Mouse (Mus musculus): ENCODE measurements around the gene Ube2c. TPM values are rescaled to one million over a fixed set of nuclear protein-coding genes. Genes with fewer than 3 reads are reported as not detected.
"Not testable (repeated sequence)": the region's sequence is repeated elsewhere in the genome, so short reads cannot be mapped to it uniquely, and the experiment has no call there.

Gene Ube2c
- total RNA-seq, 2 experiments from 2014 or later = 28.1 to 33.7 TPM

DNA sequence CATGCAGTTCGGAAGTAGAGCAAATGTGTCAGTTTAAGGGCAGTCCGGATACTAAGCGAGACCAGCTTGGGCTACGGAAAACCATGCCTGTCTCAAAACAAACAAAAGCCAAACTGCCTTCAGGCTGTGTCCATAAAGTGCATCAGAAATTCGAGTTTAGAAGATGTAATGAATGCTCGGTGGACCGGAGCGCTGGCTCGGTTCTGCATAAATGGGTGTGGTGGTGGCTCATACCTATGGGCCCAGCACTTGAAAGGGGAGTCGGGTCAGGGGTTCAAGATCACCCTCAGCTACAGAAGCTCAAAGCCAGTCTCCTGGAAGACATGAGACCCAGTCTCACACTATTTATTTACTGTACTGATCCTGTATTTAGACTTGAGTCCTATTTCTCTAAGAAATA is 18.1 kb downstream of the Ube2c start:
- no peak for DNase-seq

DNA sequence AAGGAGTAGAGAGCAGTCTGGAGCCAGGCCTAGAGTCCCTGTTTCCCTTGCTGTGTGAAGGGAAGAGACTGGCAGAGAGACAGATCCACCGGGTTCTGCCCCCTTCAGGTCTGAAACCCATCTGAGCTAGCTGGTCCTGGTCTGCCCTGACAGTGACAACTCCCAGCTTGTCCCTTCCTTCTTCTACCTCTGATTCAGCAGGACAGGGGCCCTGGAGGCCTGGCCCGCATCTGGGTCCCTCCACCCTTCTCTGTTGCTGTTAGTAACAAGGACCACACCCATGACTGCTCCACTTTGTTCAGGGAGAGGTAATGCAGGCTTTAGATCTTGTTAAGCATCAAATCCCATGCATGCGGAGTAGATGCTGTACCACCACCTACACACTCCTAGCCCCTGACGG is 18.7 kb downstream of the Ube2c start:
- DNase-seq = no peak

DNA sequence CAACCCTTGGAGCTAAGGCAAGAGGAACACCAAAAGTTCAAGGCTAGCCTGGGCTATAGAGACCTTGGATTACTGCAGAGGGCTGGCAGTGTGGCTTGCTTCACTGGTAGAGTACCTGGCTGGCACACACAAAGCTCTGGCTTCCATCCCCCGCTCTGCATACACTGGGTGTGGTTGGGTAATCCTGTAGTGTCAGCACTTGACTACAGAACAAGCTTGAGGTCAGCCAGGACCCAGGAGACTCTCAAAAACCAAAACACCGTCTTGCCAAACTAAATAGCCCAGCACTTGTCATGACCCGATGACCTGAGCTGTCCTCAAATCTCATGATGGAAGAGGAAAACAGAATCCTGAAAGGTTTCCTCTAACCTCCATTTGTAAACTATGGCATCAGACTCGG is 20.8 kb downstream of the Ube2c start:
- peak; percentile 72 for DNase-seq

DNA sequence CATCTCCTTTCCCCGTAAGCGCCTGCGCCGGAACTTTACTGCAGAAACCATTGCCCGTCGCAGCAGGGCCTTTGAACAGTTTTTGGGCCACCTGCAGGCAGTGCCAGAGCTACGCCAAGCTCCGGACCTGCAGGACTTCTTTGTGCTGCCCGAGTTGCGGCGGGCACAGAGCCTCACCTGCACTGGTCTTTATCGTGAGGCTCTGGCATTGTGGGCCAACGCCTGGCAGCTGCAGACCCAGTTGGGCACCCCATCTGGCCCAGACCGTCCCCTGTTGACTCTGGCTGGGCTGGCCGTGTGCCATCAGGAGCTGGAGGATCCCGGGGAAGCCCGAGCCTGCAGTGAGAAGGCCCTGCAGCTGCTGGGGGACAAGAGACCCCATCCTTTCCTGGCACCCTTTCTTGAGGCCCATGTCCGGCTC is 22.2 kb downstream of the Ube2c start:
- peak; percentile 48 for DNase-seq

DNA sequence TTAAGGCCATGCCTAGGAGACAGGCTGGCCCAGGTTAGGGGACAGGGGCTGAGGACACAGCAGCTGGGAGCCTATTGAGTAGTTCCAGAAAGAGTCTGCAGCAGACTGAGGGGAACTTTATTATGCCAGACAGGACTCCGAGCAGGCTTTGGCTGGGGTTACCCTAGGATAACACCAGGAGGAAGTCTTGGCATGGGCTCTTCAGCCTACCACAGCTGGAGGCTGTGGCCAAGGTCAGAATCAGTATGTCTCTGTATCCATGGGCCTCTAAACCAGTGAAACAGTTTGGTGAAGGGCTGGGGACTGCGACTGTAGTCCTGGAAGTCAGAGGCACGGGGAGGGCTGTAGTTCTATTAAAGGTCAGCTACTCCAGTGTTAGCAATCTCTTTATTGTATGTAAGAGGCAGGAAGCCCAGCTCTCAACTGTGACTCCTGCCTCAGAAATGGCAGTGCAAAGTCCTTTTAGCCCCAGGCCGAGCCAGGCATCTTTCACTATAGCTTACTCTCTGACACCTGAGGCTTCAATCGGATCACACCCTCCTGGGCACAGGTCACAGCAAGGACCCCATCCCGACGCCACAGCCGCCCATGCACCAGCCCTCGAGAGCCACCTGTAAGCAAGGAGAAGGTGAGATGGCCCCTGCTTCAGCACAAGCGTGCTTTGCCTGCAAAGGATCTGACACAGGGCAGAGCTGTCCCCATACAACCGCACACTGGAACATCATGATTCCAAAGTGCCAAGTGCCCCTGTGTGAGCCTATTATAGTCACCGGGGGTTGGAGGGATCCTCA is 22.9 kb downstream of the Ube2c start:
- peak; percentile 53 for DNase-seq

DNA sequence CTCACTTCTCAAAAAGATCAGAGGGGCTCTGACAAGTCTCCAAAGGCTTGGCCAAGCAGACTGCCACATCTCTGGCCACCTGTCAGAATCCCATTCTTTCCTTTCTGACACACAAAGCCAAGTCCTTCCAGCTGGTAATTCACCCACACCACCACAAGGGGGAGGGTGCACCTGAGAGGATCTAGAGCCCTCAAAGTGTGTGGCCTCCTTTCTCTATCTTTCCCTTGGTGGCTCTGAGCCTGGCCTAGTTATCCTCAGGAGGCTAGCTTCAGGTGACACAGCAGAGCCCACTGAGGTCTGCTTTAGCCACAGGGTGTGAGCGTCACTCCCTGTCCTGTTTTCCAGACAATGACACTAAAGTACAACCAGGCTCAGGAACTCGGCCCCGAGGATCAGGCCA is 23.5 kb downstream of the Ube2c start:
- peak; percentile 77 for DNase-seq

DNA sequence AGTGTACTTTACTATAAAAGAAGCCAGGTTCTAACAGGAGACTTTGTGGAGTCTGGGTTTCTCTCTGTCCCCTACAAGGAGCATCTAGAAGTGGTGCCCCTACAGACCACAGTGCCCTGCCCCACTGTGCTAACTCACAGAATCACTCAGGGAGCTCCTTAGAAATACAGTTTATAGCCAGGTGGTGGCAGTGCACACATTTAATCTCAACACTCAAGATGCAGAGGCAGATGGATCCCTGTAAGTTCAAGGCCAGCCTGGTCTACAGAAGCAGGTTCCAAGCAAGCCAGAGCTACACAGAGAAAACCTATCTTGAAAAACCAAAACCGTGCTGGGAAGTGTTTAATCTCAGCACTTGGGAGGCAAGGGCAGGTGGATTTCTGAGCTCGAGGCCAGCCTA is 24.1 kb downstream of the Ube2c start:
- no peak for DNase-seq

DNA sequence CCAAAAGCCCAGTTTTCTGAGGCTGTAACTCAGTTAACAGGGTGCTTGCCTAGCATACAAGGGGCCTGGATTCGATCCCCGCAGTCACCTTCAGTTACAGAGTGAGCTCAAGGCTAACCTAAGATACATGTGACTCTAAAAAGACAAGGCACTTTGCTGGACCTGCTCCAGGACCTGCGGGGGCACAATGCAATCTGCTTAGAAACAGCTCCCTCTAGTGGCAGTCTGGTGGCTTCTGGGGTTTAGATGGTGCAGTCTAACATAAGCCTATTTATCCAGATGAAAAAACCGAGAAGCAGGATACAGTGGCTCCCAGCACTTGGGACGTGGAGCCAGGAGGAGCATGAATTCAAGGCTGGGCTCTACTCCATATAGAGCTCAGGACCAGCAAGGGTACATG is 24.6 kb downstream of the Ube2c start:
- peak; percentile 92 for DNase-seq

DNA sequence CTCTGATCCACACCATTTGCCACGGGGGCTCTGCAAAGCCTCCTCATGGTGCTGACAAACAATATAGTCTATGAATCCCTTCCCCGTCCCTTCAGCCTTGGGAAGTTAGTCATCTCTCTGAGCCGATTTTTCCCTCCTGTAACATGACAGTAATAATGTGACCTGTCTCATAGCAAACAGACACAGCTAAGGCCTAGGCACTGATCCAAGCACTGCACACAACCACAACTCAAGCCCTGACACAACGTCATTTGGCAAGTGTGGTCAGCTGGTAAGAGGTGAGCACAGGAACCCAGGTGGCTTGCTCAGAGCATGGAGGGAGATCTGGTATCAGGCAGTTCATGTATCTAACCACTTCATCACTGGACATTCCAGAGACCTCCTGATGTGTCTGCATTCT is 26.2 kb downstream of the Ube2c start:
- no peak for DNase-seq

DNA sequence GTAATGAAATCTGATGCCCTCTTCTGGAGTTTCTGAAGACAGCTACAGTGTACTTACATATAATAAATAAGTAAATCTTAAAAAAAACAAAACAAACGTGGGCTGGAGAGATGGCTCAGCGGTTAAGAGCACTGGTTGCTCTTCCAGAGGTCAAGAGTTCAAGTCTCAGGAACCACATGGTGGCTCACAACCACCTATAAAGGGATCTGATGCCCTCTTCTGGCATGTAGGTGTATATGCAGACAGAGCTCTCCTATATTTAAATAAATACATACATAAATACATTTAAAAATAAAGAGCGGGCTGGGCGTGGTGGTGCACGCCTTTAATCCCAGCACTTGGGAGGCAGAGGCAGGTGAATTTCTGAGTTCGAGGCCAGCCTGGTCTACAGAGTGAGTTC is 28.9 kb downstream of the Ube2c start:
- DNase-seq = not testable (repeated sequence)

DNA sequence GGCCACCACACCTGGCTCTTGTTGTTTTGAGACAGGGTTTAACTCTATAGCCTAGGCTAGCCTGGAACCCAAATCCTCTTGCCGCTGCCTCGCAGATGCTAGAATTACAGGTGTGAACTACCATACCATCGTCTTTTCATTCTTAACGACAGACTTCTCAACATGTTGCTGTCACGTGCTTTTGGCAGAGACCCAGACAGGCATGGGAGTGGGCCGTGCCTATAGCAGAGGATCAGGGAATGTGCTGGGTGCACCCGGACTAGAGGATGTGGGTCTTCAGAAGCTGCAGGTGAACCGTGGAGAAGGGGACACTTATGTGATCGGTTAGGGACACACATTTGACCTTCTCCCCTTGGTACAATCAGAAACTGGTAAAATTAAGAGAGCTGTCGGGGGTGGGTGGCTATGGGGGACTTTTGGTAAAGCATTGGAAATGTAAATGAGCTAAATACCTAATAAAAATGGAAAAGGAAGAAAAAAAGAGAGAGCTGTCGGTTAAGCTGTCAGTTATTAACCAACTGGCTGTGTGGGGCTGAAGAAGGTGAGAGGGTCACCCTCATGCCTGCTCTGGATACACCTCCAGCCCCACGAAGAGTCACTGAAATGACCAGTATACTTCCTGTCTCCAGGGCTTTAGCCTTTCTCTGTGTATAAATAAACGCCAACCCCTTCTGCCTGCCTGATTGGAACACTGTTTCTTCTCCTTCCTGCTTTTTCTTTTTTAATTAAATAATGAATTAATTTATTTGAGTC is 30.7 kb downstream of the Ube2c start:
- no peak for DNase-seq

DNA sequence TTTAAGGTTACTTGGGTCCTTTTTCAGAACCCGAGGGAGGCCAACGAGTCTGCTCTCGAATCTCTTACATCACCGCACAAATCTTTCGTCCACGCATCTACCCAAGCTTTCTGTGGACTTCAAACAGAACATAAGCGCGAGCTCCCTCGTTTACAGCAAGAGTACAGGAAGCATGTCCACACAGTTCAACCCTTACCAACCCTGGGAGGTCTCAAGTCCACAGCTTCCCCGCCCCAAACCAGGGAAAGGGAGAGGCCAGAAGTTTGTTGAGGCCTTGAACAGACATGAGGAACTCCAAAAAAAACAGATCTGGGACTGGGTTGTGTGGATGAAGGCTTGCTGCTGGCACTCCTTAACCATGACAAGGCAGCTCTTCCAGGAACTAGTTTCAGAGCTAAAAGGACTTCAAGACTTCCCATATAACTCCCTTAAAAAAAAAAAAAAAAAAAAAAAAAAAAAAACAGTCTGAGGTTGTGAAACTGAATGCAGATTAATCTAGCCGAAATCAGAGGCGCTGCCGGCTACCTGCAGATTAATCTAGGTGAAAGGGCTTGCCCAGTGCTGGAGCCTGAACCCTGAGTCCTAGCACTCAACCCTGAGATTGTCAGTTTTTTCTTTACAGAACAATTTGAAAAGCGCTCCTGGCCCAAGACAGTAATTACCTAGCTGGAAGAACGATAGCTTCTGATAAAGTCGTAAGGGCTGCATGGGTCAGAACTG is 33.7 kb downstream of the Ube2c start:
- no peak for DNase-seq

DNA sequence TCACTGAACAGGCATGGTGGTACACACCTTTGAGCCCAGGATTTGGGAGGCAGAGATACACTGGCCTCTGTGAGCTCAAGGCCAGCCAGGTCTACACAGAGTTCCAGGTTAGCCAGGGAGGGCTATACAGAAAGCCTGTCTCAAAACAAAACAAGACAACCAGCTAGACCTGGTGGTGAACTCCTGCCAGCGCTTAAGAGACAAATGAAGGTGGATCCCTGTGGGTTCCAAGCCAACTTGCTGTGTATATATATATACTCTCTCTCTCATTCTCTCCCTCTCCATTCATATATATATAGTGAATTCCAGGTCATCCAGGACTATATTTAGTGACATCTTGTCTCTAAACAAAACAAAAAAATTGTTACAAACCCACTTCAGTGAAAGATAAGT is 34.2 kb downstream of the Ube2c start:
- no peak for DNase-seq

DNA sequence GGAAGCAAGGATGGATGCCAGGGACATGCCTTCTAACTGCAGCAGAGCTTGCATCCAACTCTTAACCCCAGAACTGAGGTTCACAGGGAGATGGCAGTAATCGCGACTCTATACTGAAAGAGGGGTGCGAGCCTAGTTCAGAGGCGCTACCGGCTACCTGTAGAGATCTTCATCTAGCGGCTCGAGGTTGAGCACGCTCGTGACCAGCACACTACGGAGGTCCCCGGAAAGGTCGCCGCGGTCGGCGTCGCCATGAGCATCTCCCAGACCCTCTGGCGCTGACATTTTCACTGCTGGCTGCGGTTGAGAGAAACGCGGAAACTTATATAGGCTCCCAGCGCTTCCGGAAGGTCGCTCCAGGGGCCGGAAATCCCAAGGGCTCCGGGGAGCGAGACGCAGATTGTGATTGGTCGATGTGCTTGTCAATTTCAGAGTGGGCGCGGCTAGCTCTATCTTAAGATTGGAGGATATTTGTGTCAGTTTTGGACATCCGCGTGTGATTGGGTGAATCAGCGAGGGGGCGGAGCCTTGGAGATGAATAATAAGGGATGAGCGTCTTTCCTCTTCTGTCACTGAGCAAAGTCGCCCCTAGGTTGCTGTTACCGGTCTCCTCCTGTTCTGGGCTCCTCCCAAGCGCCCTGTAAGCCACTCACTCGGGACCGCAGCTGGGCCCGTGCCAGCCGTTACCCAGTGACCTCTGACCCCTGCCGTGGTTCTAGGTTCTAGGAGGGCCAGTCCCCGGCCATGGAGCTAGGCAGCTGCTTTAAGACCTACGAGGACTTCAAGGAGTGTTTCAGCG is 35.0 kb downstream of the Ube2c start, which contains the start of the genes Acot8 and Zswim3:
Gene Acot8 (minus strand): TSS at position 350 of the 799 bp plus-strand sequence.
Gene Zswim3 (plus strand): TSS at position 566 of the 799 bp plus-strand sequence.
- DNase-seq = peak; percentile 98

DNA sequence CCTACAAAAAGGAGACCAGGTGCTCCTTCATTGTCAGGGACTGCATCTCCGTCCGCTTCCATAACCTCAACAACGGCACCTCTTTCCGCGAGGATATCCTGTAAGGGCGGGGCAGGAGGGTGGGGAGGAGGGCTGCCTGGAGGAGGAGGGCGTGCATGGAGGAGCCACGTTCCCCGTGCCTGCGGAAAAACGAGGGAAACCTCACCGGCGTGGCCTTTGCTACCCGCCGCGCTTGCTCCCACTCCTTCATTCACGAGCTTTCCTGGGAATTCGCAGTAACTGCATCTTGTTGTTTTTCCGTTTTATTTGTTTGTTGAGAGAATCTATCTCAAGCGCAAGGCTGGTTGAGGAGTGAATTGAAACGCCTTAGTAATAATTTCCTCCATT is 35.6 kb downstream of the Ube2c start:
- DNase-seq = no peak

DNA sequence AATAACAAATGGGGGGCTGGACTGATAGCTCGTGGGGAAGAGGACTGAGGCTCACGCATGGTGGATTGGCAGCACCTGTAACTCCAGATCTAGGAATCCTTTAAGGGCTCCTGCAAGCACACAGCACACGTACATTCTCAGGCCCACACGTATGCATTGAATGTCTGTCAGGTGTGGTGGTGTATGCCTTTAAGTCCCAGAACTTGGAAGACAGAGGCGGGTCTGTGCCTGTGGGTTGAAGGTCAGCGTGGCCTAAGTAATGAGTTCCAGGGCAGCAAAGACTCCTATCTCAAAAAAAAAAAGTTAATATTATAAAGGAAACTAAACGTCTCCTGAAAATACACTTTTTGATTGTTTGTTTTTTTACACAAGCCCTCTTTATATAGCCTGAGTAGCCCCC is 36.9 kb downstream of the Ube2c start:
- DNase-seq = peak; percentile 12

DNA sequence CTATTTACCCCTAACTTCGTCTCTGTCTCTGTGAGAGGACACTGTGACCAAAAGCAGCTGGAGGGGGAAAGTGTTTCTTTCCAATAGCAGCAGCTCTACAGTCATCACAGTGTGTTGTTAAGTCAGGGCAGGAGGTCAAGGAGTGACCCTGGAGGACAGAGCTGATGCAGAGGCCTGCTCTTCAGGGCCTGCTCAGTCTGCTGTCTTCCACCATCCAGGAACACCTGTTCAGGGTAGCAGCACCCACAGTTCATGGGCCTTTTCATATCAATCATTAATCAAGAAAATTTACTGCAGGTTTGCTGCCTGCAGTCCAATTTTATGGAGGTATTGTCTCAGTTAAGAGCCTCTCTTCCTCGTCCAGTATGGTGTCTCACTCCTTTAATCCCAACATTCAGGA is 43.9 kb downstream of the Ube2c start:
- no peak for DNase-seq

DNA sequence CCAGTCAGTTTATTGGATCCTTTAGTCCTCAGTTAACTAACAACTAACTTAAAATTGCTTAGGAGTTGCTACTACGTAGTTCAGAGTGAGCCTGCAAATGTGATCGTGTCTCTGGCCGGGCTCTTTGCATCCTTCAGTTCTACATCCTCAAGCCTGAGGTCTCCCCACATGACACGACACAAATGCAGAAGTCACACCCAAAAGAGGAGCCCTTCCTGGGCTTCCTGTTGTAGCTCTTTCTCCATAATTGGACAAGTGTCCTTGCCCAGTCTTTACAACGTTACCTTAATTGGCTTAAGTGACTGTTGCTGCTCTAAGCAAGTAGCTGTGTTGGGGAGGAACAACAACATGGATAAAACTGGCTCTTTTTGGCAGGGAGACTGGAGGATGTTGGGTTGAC is 45.6 kb downstream of the Ube2c start:
- DNase-seq = no peak

DNA sequence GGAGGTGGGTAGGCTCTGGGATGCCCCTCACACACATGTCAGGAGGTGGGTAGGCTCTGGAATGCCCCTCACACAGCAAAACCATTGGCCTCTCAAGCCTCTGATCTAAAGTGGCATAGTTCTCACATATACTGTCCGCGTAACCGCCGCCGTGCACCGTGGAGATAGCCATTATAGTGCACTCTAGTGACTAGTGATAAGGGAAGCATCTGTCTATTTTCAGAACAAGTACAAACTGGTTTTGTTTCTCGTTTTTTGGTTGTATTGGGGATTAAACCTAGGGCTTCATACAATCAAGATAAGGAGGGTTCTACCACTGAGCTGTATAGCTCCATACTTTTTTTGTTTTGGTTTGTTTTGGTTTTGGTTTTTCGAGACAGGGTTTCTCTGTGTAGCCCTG is 46.1 kb downstream of the Ube2c start:
- no peak for DNase-seq

DNA sequence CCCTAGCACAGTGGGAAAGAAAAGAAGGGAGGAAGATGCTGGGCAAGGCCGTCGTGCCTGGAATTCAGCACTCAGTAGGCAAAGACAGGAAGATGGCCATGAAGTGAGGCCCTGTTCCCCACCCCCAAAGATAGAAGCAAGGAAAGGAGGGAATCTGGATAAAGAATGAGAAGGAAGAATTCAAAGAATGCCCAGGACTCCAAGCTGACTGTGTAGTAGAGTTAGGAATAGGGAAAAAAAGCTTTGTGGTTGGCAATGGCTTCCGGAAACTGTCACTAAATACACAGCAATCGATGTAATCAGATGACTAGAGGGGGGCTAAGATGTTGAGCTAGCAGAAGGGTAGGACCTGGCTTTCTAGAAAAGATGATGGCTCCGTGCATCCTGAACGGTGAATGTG is 47.5 kb downstream of the Ube2c start:
- DNase-seq = no peak

DNA sequence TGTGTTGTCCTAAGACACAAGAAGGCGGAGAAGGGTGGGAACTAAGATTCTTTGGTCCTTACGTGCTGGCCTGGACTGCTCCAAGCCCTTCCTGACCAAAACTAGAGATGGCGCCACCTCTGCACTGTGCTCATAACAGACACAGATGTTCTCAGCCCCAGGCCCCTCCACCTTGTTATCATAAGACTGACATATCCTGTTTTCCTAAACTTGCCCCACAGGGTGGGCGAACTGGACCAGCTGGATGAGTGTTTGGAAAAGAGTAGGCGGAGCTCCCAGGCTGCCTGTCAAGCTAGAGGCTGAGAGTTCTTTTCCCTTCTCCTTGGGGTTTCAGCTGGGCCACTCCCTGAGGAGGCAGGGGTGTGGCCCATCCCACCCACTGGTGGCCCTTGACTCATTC is 48.0 kb downstream of the Ube2c start:
- no peak for DNase-seq

DNA sequence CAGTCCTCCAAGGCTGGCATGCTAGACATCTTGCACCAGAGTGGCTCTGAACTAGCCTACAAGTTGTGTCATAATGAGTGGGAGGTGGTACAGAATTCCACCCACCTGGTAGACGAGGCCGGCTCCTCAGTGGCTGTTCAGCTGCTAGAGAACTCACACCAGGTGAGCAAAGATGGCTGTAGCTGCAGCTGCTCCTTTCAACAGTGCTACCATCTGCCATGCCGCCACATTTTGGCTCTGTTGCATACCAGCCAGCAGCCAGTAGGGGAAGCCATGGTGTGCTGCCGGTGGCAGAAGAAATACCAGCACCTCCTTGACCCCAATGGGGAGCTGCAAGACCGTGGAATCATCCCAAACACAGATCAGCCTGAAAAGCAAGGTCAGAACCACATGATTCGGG is 51.4 kb downstream of the Ube2c start:
- DNase-seq = no peak

All from adrenal gland, postnatal 10 days (tissue).